Mouse (Mus musculus) thymus, adult 2 months (tissue): Measurements from ENCODE around the gene Bbs1. TPM values are rescaled to one million over a fixed set of nuclear protein-coding genes. Genes with fewer than 3 reads are reported as not detected.

Experiments
- DNase-seq: peaks from one replicate; pipeline ENCODE4 v3.0.0; 2021
- H3K27ac ChIP-seq: fragments of 200-500 bp; 2 replicates; pipeline ENCODE4 v1.5.1; 2012; ENCODE audit warnings: low read length, control low read depth; ENCODE audit not compliant: control insufficient read depth, insufficient read depth
- H3K27me3 ChIP-seq: fragments of 200-500 bp; 2 replicates; pipeline ENCODE4 v1.6.1; 2012; ENCODE audit warnings: mild to moderate bottlenecking, low read length, moderate library complexity, mixed read lengths; ENCODE audit not compliant: control insufficient read depth, insufficient read depth
- H3K36me3 ChIP-seq: fragments of 200-500 bp; 2 replicates; pipeline ENCODE4 v1.6.1; 2012; ENCODE audit warnings: mild to moderate bottlenecking, low read length, moderate library complexity; ENCODE audit not compliant: control insufficient read depth, insufficient read depth
- H3K4me1 ChIP-seq: fragments of 200-500 bp; replicated peaks from 2 replicates; pipeline ENCODE4 v1.6.1; 2012; ENCODE audit warnings: low read length; ENCODE audit not compliant: control insufficient read depth, insufficient read depth
- H3K4me3 ChIP-seq: fragments of 200-500 bp; 2 replicates; pipeline ENCODE4 v1.5.1; 2012; ENCODE audit warnings: mild to moderate bottlenecking, low read length, control low read depth, moderate library complexity; ENCODE audit not compliant: control insufficient read depth, insufficient read depth
- CTCF ChIP-seq: fragments of 200-500 bp; IDR thresholded peaks from 2 replicates; pipeline ENCODE4 v1.5.1; 2012; ENCODE audit warnings: mild to moderate bottlenecking, control low read depth, low read length, moderate library complexity, borderline replicate concordance; ENCODE audit not compliant: control insufficient read depth, poor library complexity, insufficient read depth; ENCODE audit errors: extremely low read depth
- POLR2A ChIP-seq: fragments of 200-500 bp; IDR thresholded peaks from 2 replicates; pipeline ENCODE4 v1.6.1; 2012; ENCODE audit warnings: mild to moderate bottlenecking, low read length, control low read depth, moderate library complexity; ENCODE audit not compliant: control insufficient read depth, poor library complexity, insufficient read depth; ENCODE audit errors: extremely low read depth
- WGBS: fragments of 180-500 bp; shearing (Covaris S2); methylation state at CpG from one replicate; pipeline ENCODE4 v1.1.7; 2018; 5-methylcytosine and 5-hydroxymethylcytosine counted together
- polyA plus RNA-seq: library from polyadenylated mRNA; depleted of rRNA; stranded (reverse); fragments of >200 nt; gene quantifications from 2 replicates; pipeline ENCODE4 v1.2.3, GENCODE M21; 2012; rRNA removed

Gene Bbs1
- polyA plus RNA-seq, 1 experiment = 2.8 TPM

DNA sequence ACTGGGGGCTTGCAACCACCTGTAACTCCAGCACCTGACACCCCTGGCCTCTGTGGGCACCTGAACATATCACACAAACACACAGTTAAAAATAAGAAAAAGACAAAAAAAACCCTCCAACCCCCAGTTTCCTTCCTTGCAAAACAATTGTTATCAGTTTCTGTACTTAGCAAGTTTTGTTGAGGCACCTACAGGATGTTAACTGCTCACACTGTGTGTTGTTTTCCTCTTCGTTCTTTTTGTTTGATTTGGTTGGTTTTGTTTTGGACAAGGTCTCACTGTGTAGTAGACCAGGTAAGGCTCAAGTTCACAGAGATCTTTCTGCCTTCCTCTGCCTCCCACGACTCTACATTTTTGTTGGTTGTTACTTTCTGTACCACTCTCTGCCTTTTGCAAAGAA is 63.8 kb downstream of the Bbs1 start:
- no peak for DNase-seq
- no peaks in the 10 kb centered on the region for H3K36me3 ChIP-seq
- peak overlapping the region; percentile 64 for H3K27ac ChIP-seq
- H3K4me1 ChIP-seq = peaks cover 15% of the 10 kb centered on the region
- H3K27me3 ChIP-seq = no peaks in the 10 kb centered on the region; the same call in 1 of the 2 replicates
- no peak overlapping the region for H3K4me3 ChIP-seq
- 42% methylated on average over 2 of the region's 2 CpGs for WGBS
- TF ChIP-seq CTCF (no peak), POLR2A (no peak)

DNA sequence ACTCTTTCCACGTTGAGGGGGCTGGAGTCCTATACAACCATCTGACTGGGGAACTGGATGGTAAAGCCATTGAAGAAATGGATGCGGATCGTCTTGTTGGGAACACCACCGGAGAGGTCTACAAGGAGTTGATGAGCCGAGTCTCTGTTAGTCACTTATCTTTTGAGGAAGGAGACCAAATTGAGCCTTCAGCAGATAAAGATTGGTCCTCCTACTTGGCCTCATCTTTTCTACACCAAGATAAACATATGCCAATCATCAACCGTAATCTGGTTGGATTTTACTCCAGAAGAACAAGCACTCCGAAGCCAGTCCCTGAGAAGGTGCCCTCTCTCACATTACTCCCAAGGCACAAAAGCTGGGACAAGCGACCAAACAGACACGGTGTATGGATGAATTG is 65.6 kb downstream of the Bbs1 start:
- H3K27ac ChIP-seq = no peak overlapping the region
- peaks cover 15% of the 10 kb centered on the region for H3K4me1 ChIP-seq
- no peak overlapping the region for H3K4me3 ChIP-seq
- TF ChIP-seq POLR2A = no peak
- TF ChIP-seq CTCF = no peak
- no peaks in the 10 kb centered on the region for H3K36me3 ChIP-seq
- no peak for DNase-seq
- 88% methylated on average over 9 of the region's 9 CpGs for WGBS
- no peaks in the 10 kb centered on the region; the same call in 1 of the 2 replicates for H3K27me3 ChIP-seq

- 0 out of 2 replicates have a peak, but pooled peaks have one; percentile 35 for TF ChIP-seq CTCF
- TF ChIP-seq POLR2A = peak; percentile 46; the same call in 1 of the 2 replicates
- WGBS = 1% methylated on average over 25 of the region's 25 CpGs
- Histone ChIP-seq H3K27ac (no peak within 1 kb of the TSS), H3K4me1 (peaks cover 15% of the 10 kb centered on the region), H3K36me3 (no peaks in the 10 kb centered on the region), H3K27me3 (no peaks in the 10 kb centered on the region; the same call in 1 of the 2 replicates), H3K4me3 (peak within 1 kb of the TSS; percentile 75)
- DNase-seq = peak; percentile 93
Observed at GRCm38 (mm10) chr19:4839149-4839548, 67.3 kb downstream of the Bbs1 start, which contains the start of the genes Ccs and Ccdc87. Gene Ccs (minus strand): TSS chr19:4839332. Gene Ccdc87 (plus strand): TSS chr19:4839366.

- H3K36me3 ChIP-seq = no peaks in the 10 kb centered on the region
- peak overlapping the region; percentile 75 for H3K4me3 ChIP-seq
- H3K4me1 ChIP-seq = peaks cover 15% of the 10 kb centered on the region
- H3K27me3 ChIP-seq = no peaks in the 10 kb centered on the region; the same call in 1 of the 2 replicates
- TF ChIP-seq POLR2A (no peak), CTCF (no peak)
- no peak overlapping the region for H3K27ac ChIP-seq
- no peak for DNase-seq
- WGBS = 29% methylated on average over 10 of the region's 10 CpGs
Observed at GRCm38 (mm10) chr19:4838526-4839140, 67.8 kb downstream of the Bbs1 start.

GRCm38 (mm10) chr19:4837049-4837448 is 69.4 kb downstream of the Bbs1 start:
- DNase-seq = no peak
- WGBS = 94% methylated on average over 6 of the region's 6 CpGs
- H3K4me1 ChIP-seq = peaks cover 15% of the 10 kb centered on the region
- TF ChIP-seq CTCF (no peak), POLR2A (no peak)
- no peaks in the 10 kb centered on the region; the same call in 1 of the 2 replicates for H3K27me3 ChIP-seq
- no peak overlapping the region for H3K4me3 ChIP-seq
- no peaks in the 10 kb centered on the region for H3K36me3 ChIP-seq
- no peak overlapping the region for H3K27ac ChIP-seq

Other genes with a start within 250 kb of the Bbs1 start
- 0.04 and 1.1 TPM in 2 replicates for gene Gm960, start 208.0 kb downstream of the Bbs1 start, polyA plus RNA-seq
- 0.23 and 0.26 TPM in 2 replicates for gene Sptbn2, start 195.5 kb downstream of the Bbs1 start, polyA plus RNA-seq
- 20.0 and 20.2 TPM in 2 replicates for gene Rbm4b, start 150.1 kb downstream of the Bbs1 start, polyA plus RNA-seq
- 113 and 130 TPM in 2 replicates for gene Rbm4, start 112.7 kb downstream of the Bbs1 start, polyA plus RNA-seq
- gene Gm21992, start 95.0 kb downstream of the Bbs1 start, polyA plus RNA-seq = 30.1 and 56.3 TPM in 2 replicates
- gene Rbm14, start 95.0 kb downstream of the Bbs1 start, polyA plus RNA-seq = 158 and 205 TPM in 2 replicates
- gene Ccs, start 67.3 kb downstream of the Bbs1 start, polyA plus RNA-seq = 35.8 and 45.8 TPM in 2 replicates
- 0.19 and 0.24 TPM in 2 replicates for gene Ccdc87, start 67.3 kb downstream of the Bbs1 start, polyA plus RNA-seq
- 27.0 and 31.9 TPM in 2 replicates for gene Ctsf, start 51.5 kb downstream of the Bbs1 start, polyA plus RNA-seq
- 8.4 and 11.8 TPM in 2 replicates for gene Actn3, start 28.7 kb downstream of the Bbs1 start, polyA plus RNA-seq
- gene Zdhhc24, start 28.0 kb downstream of the Bbs1 start, polyA plus RNA-seq = 53.0 and 53.5 TPM in 2 replicates
- 153 and 175 TPM in 2 replicates for gene Dpp3, start 21.7 kb upstream of the Bbs1 start, polyA plus RNA-seq
- 2.1 and 2.3 TPM in 2 replicates for gene Peli3, start 36.5 kb upstream of the Bbs1 start, polyA plus RNA-seq
- gene Mrpl11, start 55.5 kb upstream of the Bbs1 start, polyA plus RNA-seq = 25.8 and 27.3 TPM in 2 replicates
- gene Npas4, start 83.7 kb upstream of the Bbs1 start, polyA plus RNA-seq = 0.57 and 0.59 TPM in 2 replicates
- 12.7 and 14.6 TPM in 2 replicates for gene Slc29a2, start 117.2 kb upstream of the Bbs1 start, polyA plus RNA-seq
- gene B4gat1, start 132.2 kb upstream of the Bbs1 start, polyA plus RNA-seq = 23.8 and 25.1 TPM in 2 replicates
- gene AC124502.3, start 132.3 kb upstream of the Bbs1 start, polyA plus RNA-seq = 1.1 and 1.4 TPM in 2 replicates
- 54.2 and 61.4 TPM in 2 replicates for gene Brms1, start 134.7 kb upstream of the Bbs1 start, polyA plus RNA-seq
- 7.1 and 8.8 TPM in 2 replicates for gene Rin1, start 143.9 kb upstream of the Bbs1 start, polyA plus RNA-seq
- 5.9 and 7.7 TPM in 2 replicates for gene Cd248, start 161.4 kb upstream of the Bbs1 start, polyA plus RNA-seq
- gene Tmem151a, start 178.9 kb upstream of the Bbs1 start, polyA plus RNA-seq = 1.7 and 3.5 TPM in 2 replicates
- 121 and 137 TPM in 2 replicates for gene Yif1a, start 181.9 kb upstream of the Bbs1 start, polyA plus RNA-seq
- gene Cnih2, start 191.9 kb upstream of the Bbs1 start, polyA plus RNA-seq = 3.7 and 4.9 TPM in 2 replicates
- 296 and 317 TPM in 2 replicates for gene Rab1b, start 200.4 kb upstream of the Bbs1 start, polyA plus RNA-seq
- gene Klc2, start 211.9 kb upstream of the Bbs1 start, polyA plus RNA-seq = 48.0 and 54.9 TPM in 2 replicates